Mouse (Mus musculus): ENCODE measurements at regions not wholly inside any gene's neighbourhood (a gene's known extent, or its start where the extent isn't known, plus 50 kb on each side); places are given as distances from the start of the nearest gene placed in this dataset.
"Not testable (repeated sequence)": the region's sequence is repeated elsewhere in the genome, so short reads cannot be mapped to it uniquely, and the experiment has no call there.

DNA sequence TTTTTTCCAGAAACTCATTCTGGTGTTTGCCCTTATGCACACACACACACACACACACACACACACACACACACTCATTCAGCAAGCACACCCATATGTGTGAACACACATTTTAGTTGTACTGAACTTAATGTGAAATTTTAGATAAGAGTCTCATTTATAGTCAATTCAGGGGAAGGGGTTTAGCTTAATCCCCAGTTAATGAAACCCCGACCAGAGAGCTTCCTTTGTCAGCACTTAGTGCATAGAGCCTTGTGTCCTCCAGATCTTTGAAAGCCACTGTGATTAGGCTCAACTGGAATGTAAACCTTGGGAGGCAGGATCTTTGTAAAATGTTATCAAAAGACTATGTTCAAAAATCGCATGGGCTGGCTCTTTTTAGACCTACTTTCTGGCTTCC is 53.4 kb downstream of the Rps12 start:
- ATAC-seq (replicated peaks; ENCODE audit: low read depth, poor library complexity, severe bottlenecking), result no peak

DNA sequence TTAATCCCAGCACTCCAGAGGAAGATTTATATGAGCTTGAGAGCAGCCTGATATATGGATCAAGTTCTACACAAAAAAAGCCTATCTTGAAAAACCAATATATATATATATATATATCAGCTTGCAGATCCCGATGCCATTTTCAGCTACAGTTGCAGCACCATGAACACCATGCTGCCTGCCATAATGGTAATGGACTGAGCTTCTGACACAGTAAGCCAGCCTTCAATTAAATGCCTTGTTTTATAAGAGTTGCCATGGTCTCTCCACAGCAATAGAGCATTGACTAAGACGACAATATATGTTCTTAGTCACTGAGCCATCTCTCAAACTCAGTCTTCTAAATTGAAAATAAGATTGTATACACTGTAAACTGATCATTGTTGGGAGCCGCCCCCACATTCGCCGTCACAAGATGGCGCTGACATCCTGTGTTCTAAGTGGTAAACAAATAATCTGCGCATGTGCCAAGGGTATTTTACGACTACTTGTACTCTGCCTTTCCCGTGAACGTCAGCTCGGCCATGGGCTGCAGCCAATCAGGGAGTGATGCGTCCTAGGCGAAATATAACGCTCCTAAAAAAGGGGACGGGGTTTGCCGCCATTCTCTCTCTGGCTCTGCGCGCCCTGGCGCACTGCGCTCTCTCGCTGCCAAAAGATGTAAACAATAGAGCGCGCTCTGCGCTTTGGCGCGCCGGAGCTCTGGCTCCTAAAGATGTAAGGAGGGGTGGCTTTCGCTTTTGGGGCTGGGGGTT is 60.9 kb downstream of the Rps12 start:
- ATAC-seq (replicated peaks; ENCODE audit: low read depth, poor library complexity, severe bottlenecking), result not testable (repeated sequence)

DNA sequence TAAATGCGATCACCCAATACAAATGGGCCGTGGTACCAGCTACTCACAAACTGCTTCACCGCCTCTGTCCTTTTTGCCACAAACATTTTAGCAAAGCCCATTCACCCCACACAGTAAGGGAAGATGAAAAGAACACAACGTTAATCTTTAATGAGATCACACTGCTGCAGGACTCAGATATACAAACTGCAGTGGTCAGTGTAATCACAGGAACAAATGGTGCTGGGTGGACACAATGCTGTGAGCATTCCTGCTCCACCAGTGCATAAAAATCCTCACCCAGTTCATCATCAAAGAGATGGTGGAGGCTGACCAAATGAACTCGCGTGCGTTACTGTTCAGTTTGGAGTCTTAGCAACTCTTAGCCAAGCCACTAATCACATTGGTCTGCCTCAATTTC is 69.0 kb downstream of the Rps12 start:
- ATAC-seq (replicated peaks; ENCODE audit: low read depth, poor library complexity, severe bottlenecking), result no peak

DNA sequence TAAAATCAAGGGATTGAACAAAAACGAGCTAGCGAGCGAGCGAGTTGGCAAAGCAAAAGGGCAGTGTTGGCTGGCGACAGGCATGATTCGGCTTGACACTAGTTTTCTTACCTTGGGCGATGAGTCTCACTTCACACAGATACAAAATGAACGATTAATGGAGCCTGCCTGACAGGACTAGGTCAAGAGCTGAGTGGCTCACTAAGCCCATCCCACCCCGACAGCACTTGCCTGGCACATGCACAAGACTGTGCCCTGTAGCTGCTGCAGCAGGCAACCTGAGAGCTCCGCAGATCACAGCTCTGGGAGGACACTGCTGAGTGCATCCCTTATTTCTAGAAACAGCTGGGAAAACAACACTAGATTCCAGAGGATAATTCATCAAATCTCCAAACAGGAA is 71.6 kb downstream of the Rps12 start:
- ATAC-seq (replicated peaks; ENCODE audit: low read depth, poor library complexity, severe bottlenecking), result no peak

DNA sequence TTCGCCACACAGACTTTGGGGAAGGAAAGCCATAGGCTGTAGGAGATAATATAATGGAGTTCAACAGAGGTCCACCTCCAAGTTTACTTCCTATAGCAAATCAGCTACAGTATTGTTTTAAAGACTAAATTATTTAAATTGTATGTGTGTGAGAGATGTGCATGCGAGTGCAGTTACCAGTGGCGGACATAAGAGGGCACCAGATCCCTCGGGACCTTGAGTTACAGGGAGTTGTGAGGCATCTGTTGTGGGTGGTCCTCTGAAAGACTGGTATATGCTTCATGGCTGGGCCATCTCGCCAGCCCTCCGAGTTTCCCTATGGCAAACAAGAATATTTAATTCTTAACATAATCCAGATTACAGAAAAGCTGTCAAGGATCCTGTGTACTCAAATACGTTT is 72.0 kb downstream of the Rps12 start:
- ATAC-seq (replicated peaks; ENCODE audit: low read depth, poor library complexity, severe bottlenecking), result no peak

DNA sequence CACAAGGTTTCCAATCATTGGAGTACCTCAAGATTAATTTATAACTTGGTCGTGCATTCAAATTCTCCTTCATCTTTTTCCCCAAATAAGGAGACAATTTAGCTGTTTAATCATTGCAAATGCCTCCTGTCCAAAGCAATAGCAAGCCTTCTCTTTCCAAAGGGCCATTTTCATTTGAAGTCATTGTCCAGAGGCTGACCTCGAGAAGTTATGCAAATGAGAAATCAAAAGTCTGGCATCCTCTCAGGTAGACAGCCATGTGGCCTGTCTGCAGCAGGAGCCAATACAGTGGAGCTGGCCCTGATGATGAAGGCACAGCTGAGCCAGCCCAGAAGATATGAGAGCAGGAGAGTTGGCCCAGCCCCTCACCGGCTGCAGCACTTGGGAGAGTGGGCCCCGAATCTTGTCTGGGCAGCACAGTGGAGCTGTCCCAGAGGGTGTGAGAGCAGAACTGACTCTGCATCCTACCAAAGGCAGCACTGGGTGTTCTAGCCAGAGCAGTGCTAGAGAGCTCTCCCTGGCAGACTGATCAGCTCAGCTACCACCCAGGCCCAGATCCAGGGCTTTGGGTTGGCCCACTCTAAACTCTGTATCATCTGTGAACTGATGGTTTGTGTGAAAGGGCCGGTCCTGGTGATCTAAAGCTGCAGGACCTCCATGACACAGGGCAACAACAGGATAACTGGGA is 74.2 kb downstream of the Rps12 start:
- no peak for ATAC-seq (replicated peaks; ENCODE audit: low read depth, poor library complexity, severe bottlenecking)

DNA sequence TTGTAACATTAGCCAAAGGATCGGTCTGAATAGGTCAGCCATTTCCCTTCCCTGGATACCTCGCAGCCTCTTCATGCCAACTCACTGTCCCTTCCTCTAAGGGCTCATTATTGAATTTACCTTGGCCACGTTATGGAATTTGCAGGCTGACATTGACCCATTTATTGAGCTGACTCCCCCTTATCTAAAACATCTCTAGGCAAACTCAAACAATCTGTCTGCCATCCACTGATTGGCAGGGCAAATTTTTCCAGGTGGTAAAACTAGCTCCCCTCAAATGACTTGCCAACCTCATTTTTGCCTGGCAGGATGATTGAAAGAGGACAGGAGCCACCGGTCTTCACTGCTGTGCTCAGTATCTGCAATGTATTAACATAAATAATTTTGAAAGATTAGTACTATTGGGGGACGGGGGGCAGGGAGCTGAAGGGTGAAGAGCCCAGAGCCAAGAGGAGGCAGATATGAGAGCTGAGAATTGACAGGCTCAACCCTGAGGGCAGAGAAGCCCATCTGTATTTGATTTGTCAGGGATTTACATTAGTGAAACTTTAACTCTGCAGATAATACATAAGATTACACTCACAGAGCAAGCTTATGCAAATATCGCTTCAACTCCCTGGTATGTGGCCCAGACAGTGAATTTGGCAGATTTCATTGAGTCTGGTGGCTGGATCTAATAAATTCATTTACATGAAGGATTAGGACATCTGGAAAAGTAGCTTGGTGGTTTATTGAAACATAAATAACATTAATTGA is 75.5 kb downstream of the Rps12 start:
- no peak for ATAC-seq (replicated peaks; ENCODE audit: low read depth, poor library complexity, severe bottlenecking)

DNA sequence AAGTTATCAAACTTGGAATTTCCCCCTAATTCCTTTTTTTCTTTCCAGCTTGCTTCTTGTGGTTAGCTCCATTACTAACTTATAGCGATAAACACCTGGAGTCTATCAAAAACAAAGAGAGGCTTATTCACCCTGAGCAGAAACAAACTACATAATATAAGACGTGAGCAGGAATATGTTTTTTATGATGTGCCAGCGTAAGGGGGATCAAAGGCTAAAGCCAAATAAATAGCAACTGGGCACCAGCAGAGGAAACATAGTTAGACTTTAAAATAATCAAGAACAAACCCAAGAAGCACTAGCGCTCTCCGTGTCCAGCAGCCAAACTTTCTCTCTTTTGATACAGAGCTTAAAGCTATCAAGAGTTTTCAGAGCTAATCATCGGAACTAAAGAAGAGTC is 76.1 kb downstream of the Rps12 start:
- ATAC-seq (replicated peaks; ENCODE audit: low read depth, poor library complexity, severe bottlenecking), result no peak

DNA sequence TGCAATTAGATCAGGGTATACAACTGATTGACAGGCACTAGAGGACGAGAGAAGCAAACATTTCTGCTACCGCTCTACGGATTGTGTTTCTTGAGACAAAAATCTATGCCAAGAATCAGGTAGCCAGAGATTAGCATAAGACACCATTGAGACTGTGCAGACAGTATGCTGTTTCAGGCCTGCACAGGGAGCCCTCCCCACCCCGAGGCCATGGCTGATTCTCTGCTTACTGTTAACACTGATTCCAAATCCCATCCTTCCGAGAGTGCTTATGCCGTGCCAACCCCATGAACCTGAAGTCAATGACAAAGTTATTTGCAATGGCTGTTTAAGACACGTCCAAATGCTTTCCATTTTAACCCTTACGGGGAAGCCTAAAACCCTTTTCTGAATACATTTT is 78.8 kb downstream of the Rps12 start:
- no peak for ATAC-seq (replicated peaks; ENCODE audit: low read depth, poor library complexity, severe bottlenecking)

DNA sequence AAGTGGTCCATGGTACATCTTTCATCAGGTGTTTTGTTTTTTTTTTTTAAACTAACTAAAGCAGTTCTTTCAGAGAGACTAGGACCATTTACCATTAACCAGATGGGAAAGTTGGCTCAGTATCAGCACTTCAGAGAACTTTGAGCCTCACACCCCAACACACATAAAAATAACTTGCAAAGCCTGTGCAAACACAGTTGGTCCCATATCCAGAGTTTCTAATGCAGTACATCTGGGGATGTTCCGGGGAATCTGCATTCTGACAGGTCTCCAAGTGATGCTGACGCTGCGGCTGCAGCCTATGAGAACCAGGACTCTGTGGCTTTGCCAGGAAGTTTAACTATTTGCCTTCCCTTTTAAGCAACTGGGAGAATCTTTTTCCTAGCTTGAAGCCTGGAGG is 79.9 kb downstream of the Rps12 start:
- no peak for ATAC-seq (replicated peaks; ENCODE audit: low read depth, poor library complexity, severe bottlenecking)

DNA sequence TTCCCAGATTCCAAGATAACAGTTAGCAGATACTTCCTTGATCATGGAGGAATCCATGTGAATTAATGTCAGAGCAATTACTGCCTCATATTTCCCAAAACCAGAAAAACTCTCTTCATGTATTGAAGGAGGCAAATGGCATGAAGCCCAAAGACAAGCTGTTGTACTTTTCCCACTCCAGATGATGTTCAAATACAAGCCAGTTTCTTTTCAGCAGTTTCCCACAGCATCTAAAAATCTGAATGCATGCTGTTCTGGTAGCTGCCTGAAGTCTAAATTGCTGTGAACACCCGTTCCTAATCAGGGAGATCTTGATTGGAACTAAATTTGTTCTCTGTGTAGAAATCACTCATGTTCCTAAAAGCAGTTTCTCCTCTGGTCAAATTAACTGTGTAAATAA is 83.0 kb downstream of the Rps12 start:
- ATAC-seq (replicated peaks; ENCODE audit: low read depth, poor library complexity, severe bottlenecking), result no peak

DNA sequence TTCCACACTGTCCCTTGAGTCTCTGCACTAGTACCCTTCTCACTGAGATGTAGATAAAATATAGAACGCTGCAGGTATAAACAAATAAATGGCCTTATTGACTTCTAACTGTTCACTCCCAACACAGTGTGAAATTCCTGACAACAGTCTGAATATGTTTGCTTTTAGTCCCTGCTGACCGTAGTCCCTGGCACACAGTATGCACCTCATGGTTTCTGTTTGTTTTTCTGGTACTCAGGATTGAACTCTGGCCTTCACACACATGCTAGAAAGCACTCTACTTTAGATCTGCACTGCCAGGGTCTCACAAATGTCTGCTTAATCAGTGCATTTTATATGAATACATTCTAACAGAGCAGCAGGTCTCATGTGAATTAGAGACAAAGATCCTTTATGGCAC is 95.8 kb downstream of the Rps12 start:
- ATAC-seq (replicated peaks; ENCODE audit: low read depth, poor library complexity, severe bottlenecking), result no peak

DNA sequence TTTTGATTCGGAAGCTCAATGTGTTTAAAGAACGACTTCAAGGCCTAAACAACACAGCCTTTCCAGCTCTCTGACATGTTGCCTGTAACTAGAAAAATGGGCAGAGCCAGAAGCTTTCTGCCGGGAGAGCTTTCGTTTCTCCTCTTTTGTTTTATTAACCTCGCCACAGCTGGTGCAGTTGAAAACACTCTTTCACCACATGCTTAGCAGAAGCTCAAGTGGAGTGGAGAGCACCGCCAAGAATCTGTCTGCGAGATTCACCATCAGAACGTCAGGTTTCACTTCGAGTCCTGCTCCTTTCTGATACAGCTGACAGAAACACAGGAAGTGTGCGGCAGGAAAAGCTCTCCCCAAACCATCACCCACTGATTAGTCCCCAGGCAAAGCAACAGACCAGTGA is 100.1 kb downstream of the Rps12 start:
- 0 out of 2 replicates have a peak, but pooled peaks have one; percentile 32 for ATAC-seq (replicated peaks; ENCODE audit: low read depth, poor library complexity, severe bottlenecking)

DNA sequence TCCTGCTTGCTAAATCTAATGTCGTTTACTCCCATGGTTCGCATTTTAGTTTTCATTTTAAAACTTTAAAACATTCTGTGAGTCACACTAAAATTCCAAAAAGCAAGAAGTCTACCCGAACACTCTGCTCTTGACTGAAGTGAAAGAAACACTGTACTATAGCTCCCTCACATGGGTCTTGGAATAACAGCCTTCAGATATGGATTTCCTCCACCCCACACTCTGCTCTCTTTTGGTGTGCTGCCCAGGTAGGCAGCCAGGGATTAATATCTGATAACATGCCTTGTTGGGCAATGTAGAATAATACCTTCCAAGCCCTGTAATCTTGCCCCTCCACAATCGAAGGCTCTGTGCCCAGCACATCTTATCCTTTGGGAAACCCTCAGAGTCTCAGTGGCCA is 104.0 kb downstream of the Rps12 start:
- no peak for ATAC-seq (replicated peaks; ENCODE audit: low read depth, poor library complexity, severe bottlenecking)

DNA sequence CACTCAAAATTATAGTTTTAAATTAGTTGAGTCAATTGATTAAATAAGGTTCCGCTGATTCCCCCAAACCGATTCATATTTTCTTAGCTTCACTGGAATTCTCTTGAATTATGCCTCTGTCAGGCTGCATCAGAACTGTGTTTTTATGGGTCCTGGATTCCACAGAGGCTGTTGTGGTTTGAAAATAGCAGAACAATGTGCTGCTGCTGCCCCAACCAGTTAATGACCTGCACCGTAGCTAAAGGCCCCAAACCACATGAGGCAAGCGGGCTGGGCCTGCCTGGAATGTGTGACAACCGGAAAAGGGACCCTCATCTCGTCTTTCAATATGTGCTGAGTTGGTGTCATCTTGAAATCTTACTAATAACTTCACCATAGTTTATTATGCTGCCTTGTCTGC is 111.2 kb downstream of the Rps12 start:
- no peak for ATAC-seq (replicated peaks; ENCODE audit: low read depth, poor library complexity, severe bottlenecking)

DNA sequence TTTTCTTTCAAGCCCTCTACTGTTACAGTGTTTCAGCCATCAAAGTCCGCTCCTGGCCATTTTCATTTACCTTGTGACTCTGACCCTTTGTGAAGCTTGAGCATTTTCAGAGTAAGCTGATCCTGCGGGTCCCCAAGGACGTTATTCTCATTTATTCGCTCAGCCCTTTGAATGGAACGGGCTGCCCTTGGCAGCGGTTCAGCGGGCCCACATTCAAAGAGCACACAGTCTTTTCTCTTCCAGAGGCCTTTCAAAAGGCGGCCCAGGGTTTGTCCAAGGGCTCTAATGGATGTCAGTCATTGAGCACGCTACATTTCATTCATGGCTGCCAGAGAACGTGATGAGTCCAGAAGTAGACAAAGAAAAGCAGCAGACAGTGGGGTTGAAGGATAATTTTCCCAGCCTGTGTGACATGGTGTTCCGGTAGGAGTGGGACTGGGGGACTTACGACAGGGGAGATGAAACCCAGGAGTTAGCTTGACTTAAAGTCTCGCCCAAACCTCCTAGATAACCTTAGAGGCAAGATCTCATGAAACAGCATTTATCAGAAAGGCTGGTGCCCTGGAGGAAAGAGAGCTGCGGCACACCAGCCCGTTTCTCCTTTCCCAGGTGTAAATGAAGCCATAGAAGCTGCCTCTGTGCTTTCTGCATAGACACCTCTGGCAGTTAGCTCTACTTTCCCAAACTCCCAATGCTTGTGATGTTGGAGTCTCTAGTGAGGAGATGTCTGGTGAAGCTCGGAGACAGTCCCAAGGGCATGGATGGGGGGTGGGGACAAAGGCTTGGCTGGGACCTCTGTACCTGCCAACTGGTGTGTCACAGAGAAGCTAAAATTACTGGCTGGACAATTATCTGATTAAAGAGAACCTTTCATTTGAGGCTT is 112.2 kb downstream of the Rps12 start:
- no peak for ATAC-seq (replicated peaks; ENCODE audit: low read depth, poor library complexity, severe bottlenecking)

DNA sequence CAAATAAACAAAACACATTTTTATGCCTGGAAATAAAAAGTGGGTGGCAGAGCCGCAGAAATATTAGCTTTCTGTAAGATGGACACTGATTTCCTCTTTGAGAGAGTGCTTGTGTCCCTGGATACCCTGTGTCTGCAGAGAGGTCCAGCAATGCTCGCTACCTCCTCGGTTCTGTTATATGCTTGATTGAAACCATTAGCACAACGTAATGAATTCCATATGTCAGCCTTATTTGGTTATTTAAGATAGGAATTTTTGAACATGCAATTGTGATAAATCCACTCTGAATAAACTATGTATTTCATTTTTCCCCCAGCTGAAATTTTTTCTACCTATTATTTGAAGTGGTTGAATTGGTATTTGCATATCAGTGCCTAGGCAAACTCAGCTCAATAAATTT is 114.8 kb downstream of the Rps12 start:
- no peak for ATAC-seq (replicated peaks; ENCODE audit: low read depth, poor library complexity, severe bottlenecking)

DNA sequence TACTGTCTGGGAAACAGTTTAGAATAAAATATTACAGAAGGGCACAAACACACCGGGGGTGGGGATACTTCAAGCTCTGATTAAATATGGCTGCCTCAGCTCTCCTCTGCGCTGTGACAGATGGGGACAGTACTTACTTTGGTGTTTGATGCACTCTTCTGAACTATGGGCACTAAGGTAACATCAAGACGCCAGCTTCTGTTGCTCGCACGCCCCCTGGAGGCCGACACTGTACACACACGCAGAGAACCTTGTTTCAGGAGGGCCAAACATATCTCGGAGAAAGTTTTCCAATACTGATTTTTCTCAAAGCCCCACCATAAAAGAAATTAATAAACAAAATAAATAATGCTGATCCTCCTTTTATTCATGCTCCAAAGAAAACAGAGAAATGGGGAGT is 115.6 kb downstream of the Rps12 start:
- 0 out of 2 replicates have a peak, but pooled peaks have one; percentile 29 for ATAC-seq (replicated peaks; ENCODE audit: low read depth, poor library complexity, severe bottlenecking)

DNA sequence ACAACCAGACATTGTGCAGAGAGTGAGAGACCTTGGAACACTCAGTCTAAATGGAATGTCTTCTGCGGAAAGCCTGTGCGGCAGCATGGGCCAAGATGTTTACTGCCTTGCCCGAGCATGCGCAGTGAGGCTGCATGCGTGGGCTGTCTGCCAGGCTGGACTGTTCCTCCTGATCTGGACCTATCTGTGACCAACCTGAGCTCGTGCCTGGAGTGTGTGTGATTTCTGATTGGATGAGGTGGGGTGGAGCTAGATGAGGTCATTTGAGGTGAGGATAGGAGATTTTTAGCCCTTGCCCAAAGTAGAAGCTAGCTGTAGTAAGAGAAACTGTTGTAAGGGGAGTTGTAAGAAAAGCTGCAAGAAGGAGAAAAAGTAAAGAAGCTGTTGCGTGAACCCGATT is 121.2 kb downstream of the Rps12 start:
- not testable (repeated sequence) for ATAC-seq (replicated peaks; ENCODE audit: low read depth, poor library complexity, severe bottlenecking)

DNA sequence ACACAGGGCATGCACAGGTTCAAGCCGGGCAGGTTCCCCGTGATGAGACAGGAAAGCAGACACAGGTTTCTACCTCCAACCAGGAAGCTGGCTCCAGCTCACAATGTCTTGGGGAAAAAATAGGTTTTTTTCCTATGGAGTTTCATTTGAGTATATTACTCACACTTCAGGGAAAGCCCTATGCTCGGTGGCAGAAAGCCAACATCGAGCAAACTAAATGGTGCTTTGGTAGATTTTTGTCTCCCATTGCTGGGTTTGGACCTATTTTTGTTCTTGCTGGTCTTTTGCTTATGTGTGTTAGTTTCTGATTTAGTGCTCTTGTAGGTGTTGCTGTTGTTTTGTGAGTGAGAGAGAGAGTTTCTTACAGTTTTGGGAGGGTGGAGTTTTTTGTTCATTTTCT is 160.9 kb downstream of the Rps12 start:
- ATAC-seq (replicated peaks; ENCODE audit: low read depth, poor library complexity, severe bottlenecking), result no peak
